Mouse (Mus musculus) hindbrain, embryonic 16.5 days (tissue): Measurements from ENCODE around the gene Rif1. TPM values are rescaled to one million over a fixed set of nuclear protein-coding genes. Genes with fewer than 3 reads are reported as not detected.
"Not testable (repeated sequence)": the region's sequence is repeated elsewhere in the genome, so short reads cannot be mapped to it uniquely, and the experiment has no call there.

Source experiments
- ATAC-seq: fragments of 200-750 bp; cut with Nextera tagmentation; 2 replicates; pipeline ENCODE4 v1.8.0; 2017; ENCODE audit warnings: moderate TSS enrichment, moderate library complexity
- H3K27ac ChIP-seq: fragments of 300-500 bp; sonication (generic); 2 replicates; pipeline ENCODE4 v1.5.1; 2014; ENCODE audit warnings: low read depth, mild to moderate bottlenecking, control low read depth, low read length, moderate library complexity
- H3K27me3 ChIP-seq: fragments of 300-500 bp; sonication (generic); replicated peaks from 2 replicates; pipeline ENCODE4 v1.6.1; 2014; ENCODE audit warnings: low read length; ENCODE audit not compliant: control insufficient read depth, insufficient read depth
- H3K36me3 ChIP-seq: fragments of 300-500 bp; sonication (generic); 2 replicates; pipeline ENCODE4 v1.6.1; 2014; ENCODE audit warnings: mild to moderate bottlenecking, low read length, moderate library complexity, mixed read lengths; ENCODE audit not compliant: control insufficient read depth, insufficient read depth
- H3K4me1 ChIP-seq: fragments of 300-500 bp; sonication (generic); 2 replicates; pipeline ENCODE4 v1.6.1; 2014; ENCODE audit warnings: low read depth, low read length; ENCODE audit not compliant: control insufficient read depth, insufficient read depth
- H3K4me2 ChIP-seq: fragments of 300-500 bp; sonication (generic); 2 replicates; pipeline ENCODE4 v1.6.1; 2014; ENCODE audit warnings: mild to moderate bottlenecking, low read length, control low read depth, moderate library complexity
- H3K4me3 ChIP-seq: fragments of 300-500 bp; sonication (generic); 2 replicates; pipeline ENCODE4 v1.5.1; 2014; ENCODE audit warnings: mild to moderate bottlenecking, low read length, control low read depth, moderate library complexity
- H3K9ac ChIP-seq: fragments of 300-500 bp; sonication (generic); 2 replicates; pipeline ENCODE4 v1.6.1; 2014; ENCODE audit warnings: low read depth, mild to moderate bottlenecking, control low read depth, low read length, moderate library complexity
- H3K9me3 ChIP-seq: fragments of 300-500 bp; sonication (generic); 2 replicates; pipeline ENCODE4 v1.6.1; 2014; ENCODE audit warnings: mild to moderate bottlenecking, low read length, moderate library complexity; ENCODE audit not compliant: control insufficient read depth
- WGBS: fragments of 180-500 bp; shearing (Covaris S2); extraction: QIAGEN DNeasy Blood & Tissue Kit; methylation state at CpG from one replicate; pipeline ENCODE4 v1.1.7; 2014; 5-methylcytosine and 5-hydroxymethylcytosine counted together
- polyA plus RNA-seq: library from polyadenylated mRNA; unstranded; fragments of >200 nt; fragmentation: Nextera tagmentation; extraction: Ambion mirVana; gene quantifications from 2 replicates; pipeline ENCODE4 v1.2.1, GENCODE M21; 2015

Rif1 gene
- polyA plus RNA-seq, 1 experiment from 2014 or later = 10.2 TPM

- 90% methylated on average over 2 of the region's 2 CpGs for WGBS
- no peak overlapping the region for H3K4me2 ChIP-seq
- H3K27ac ChIP-seq = no peak overlapping the region
- ATAC-seq = no peak
- H3K36me3 ChIP-seq = peaks cover 33% of the 10 kb centered on the region
- H3K4me1 ChIP-seq = no peaks in the 10 kb centered on the region
- H3K9ac ChIP-seq = no peak overlapping the region
- H3K4me3 ChIP-seq = no peak overlapping the region
- no peaks in the 10 kb centered on the region for H3K27me3 ChIP-seq
- H3K9me3 ChIP-seq = no peaks in the 10 kb centered on the region
Measured at GRCm38 (mm10) chr2:52084571-52084970, 11.9 kb downstream of the Rif1 start.

GRCm38 (mm10) chr2:52114086-52114485 lies 41.5 kb downstream of the Rif1 start:
- peaks cover 39% of the 10 kb centered on the region for H3K36me3 ChIP-seq
- 92% methylated on average over 1 of the region's 1 CpGs for WGBS
- ATAC-seq = no peak

GRCm38 (mm10) chr2:52131370-52131769 lies 58.7 kb downstream of the Rif1 start:
- H3K4me3 ChIP-seq, H3K27me3 ChIP-seq, H3K9ac ChIP-seq, ATAC-seq, H3K36me3 ChIP-seq, H3K27ac ChIP-seq, H3K4me2 ChIP-seq, H3K4me1 ChIP-seq, H3K9me3 ChIP-seq: not testable (repeated sequence)
- WGBS = 98% methylated on average over 20 of the region's 20 CpGs

More at GRCm38 (mm10) chr2:52114086-52114485, 41.5 kb downstream of the Rif1 start:
- Histone ChIP-seq H3K9ac (no peak overlapping the region), H3K27me3 (no peaks in the 10 kb centered on the region), H3K9me3 (no peaks in the 10 kb centered on the region), H3K4me1 (no peaks in the 10 kb centered on the region), H3K4me3 (no peak overlapping the region), H3K27ac (no peak overlapping the region), H3K4me2 (no peak overlapping the region)

GRCm38 (mm10) chr2:52133351-52133750 lies 60.7 kb downstream of the Rif1 start:
- H3K9me3 ChIP-seq = no peaks in the 10 kb centered on the region
- H3K4me2 ChIP-seq = no peak overlapping the region
- no peak overlapping the region for H3K4me3 ChIP-seq
- H3K9ac ChIP-seq = no peak overlapping the region
- H3K4me1 ChIP-seq = no peaks in the 10 kb centered on the region
- 100% methylated on average over 2 of the region's 2 CpGs for WGBS
- no peak for ATAC-seq
- H3K36me3 ChIP-seq = 0 out of 2 replicates have a peak, but pooled peaks cover 2% of the 10 kb centered on the region
- no peak overlapping the region for H3K27ac ChIP-seq
- H3K27me3 ChIP-seq = no peaks in the 10 kb centered on the region

- WGBS = 80% methylated on average over 3 of the region's 3 CpGs
- H3K9ac ChIP-seq = no peak overlapping the region
- no peaks in the 10 kb centered on the region for H3K9me3 ChIP-seq
- H3K27me3 ChIP-seq = no peaks in the 10 kb centered on the region
- H3K4me3 ChIP-seq = no peak overlapping the region
- no peaks in the 10 kb centered on the region for H3K36me3 ChIP-seq
- ATAC-seq = no peak
- H3K27ac ChIP-seq = no peak overlapping the region
- no peak overlapping the region for H3K4me2 ChIP-seq
- no peaks in the 10 kb centered on the region for H3K4me1 ChIP-seq
Measured at GRCm38 (mm10) chr2:52153064-52153463, 80.4 kb downstream of the Rif1 start.

GRCm38 (mm10) chr2:52169243-52170005 lies 96.8 kb downstream of the Rif1 start:
- Histone ChIP-seq H3K4me2 (no peak overlapping the region), H3K4me3 (no peak overlapping the region)
- WGBS = 90% methylated on average over 7 of the region's 7 CpGs

More at GRCm38 (mm10) chr2:52169243-52170005, 96.8 kb downstream of the Rif1 start:
- ATAC-seq = no peak
- no peak overlapping the region for H3K9ac ChIP-seq
- no peaks in the 10 kb centered on the region for H3K4me1 ChIP-seq
- no peaks in the 10 kb centered on the region for H3K36me3 ChIP-seq
- no peak overlapping the region for H3K27ac ChIP-seq
- no peaks in the 10 kb centered on the region for H3K9me3 ChIP-seq
- no peaks in the 10 kb centered on the region for H3K27me3 ChIP-seq

Other genes with a start within 250 kb of the Rif1 start
- gene Rbm43, start 137.7 kb upstream of the Rif1 start, polyA plus RNA-seq = 9.2 and 11.1 TPM in 2 replicates
- gene Nmi, start 99.3 kb upstream of the Rif1 start, polyA plus RNA-seq = 4.8 and 6.2 TPM in 2 replicates
- 3.8 and 4.1 TPM in 2 replicates for gene Tnfaip6, start 34.8 kb upstream of the Rif1 start, polyA plus RNA-seq